Mouse (Mus musculus) naive thymus-derived CD4-positive, alpha-beta T cell, adult 2 months (primary cell): Measurements from ENCODE around the gene Agap1.

ENCODE experiments used
- DNase-seq: peaks from one replicate; pipeline ENCODE4 v3.0.0-alpha.2; 2011; ENCODE audit warnings: low read depth

Agap1 gene

GRCm38 (mm10) chr1:89935493-89936348 is 481.1 kb downstream of the Agap1 start:
- DNase-seq: no peak

DNA sequence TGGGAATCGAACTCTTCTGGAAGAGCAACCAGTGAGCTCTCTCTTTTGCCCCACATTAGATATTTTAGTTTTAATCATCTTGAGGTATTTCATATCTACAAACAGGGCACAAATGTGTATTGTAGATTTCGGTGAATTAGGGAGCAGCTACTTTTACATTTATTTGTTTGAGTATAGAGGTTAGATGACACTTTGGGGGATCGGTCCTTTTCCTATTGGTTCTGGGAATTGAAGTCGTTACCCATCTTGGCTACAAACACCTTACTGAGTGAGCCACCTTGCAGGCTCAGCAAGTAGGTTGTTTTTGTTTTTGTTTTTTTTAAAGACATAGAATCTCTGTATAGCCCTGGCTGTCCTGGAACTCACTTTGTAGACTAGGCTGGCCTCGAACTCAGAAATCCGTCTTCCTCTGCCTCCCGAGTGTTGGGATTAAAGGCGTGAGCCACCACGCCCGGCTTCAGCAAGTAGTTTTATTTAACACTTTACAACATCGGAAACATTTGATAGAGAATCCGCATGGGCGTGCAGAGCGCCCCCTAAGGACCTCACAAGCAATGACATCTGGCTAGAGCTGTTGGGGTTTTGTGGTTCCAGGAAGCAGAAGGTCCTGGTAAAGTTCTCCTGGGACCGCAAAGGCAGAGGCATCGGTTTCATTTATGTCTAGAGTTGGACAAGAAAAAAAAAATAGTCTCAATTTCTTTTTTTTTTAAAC is 484.4 kb downstream of the Agap1 start:
- no peak for DNase-seq

GRCm38 (mm10) chr1:89939596-89939960 is 485.0 kb downstream of the Agap1 start:
- no peak for DNase-seq

DNA sequence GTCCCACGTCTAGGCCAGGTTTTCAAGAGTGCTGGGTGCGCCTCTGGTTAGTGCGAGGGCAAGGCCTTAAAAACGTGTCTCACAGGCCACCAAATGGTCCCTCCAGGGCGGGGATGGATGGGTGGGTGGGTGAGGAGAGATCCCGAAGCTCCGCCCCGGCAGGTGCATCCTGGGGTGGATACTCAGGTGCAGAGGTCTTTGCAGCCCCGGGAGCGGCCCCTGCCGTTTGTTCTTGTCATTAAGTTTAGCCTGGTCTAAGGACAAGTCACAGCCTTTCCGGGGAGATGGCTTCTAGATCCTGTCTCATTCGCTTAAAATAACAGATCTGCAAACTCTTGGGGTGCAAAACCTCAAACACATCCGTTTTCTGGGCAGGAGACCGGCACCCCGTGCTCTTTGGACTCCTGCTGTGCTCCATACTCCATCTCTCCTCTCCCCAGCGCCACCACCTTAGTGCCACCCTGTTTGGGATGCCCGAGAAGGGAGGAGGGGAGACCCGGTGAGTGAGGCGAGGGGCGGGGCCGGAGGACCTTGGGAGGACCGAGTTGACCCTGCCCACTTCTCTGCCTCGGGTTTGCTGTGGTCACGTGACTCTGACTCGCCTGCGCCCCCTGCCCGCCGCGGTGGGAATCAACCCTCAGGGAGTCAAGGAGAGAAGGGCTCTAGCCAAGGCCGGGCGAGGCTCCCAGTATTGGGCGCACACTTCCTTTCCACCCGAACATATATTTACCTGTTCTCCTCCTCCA is 485.5 kb downstream of the Agap1 start:
- no peak for DNase-seq

GRCm38 (mm10) chr1:89940961-89941524 is 486.4 kb downstream of the Agap1 start:
- no peak for DNase-seq

- no peak for DNase-seq
Observed at GRCm38 (mm10) chr1:89941701-89942381, 487.2 kb downstream of the Agap1 start.

DNA sequence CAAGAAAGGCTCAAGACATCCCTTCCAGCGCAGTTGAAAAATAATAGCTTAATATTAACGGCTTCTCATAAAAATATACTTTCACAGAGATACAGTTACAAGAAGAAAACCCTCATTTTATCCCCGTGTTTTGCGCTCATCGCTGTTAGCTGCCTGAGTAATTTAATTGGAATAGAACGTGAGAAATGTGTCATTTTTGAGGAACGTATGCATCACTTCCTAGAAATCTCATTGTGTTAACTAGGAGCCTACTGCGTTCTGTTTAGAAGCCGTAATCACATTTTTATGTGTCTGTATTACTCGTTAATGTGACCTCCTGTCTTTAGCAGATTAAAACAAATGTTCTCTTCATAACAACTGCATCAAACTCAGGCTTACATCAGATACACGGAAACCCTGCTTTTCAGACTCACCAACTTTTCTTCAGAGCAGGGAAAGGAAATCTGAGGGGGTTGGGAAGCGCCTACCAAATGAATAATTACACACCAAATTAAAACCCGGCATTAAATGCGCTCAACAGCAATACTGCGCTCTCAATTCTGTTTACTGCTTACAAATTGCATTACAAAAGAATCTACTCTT is 487.9 kb downstream of the Agap1 start:
- DNase-seq: no peak

DNA sequence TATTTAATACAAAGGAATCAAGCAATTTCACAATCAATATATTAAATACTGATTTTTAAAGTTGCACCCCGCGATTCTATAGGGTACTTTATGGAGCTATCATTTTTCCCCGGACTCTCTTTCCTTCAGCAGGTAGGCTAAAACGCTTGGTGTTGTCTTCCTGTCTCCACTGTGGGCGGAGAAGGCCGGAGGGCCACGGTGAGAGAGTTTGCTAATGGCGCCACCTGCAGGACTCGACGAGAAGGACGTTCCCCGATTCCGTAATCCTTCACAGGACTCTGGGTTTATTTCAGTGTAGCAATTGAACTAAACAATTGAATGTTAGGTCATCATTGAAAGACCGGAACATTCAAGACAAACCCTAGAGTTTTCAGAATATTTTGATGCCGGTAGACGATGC is 488.6 kb downstream of the Agap1 start:
- peak; percentile 8 for DNase-seq
